Mouse (Mus musculus): ENCODE data around the gene Tsga10ip. TPM values are rescaled to one million over a fixed set of nuclear protein-coding genes. Genes with fewer than 3 reads are reported as not detected.
A peak's percentile ranks its signal among the peaks of the same experiment; 100 is the strongest.

The Tsga10ip gene
- polyA plus RNA-seq, 1 experiment, result 0.37 TPM

DNA sequence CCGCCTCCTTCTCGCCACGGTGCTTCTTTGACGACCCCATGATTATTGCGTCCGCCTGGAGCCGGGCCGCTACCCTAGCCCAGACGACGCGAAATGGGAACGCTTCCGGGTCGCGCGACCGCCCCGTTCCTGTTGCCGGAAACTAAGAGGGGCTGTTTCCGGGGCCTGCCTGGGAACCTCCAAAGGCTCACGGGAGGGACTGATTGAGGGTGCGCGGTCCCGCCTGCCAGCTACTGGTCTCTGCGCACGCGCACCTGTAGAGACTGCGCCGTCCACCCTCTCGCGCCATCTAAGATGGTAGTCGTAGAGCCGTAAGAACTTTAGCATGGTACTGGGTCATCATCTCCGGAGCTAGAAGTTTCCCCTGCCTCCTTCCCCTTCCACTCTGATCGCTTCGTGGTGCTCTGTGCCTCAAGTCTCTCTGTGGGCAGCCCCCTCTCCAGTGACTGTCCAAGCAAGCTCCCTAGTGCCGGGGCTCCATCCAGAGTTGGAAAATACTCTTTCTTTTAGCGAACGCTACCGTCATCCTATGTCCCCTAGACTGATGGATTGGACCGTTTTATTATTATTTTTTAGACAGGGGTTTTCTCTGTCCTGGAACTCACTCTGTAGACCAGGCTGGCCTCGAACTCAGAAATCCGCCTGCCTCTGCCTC, 13.6 kb downstream of the Tsga10ip start, which contains the start of gene Sart1:
Sart1 (minus strand) TSS at position 116 of the 655 bp plus-strand sequence.
- H3K4me3 ChIP-seq, result peak within 1 kb of the TSS; percentile 90
- peak within 1 kb of the TSS; percentile 100 for H3K4me2 ChIP-seq (ENCODE audit: low read depth)
- H3K79me2 ChIP-seq (ENCODE audit: control insufficient read depth, insufficient read depth), result peaks cover 34% of the 10 kb centered on the region
- peaks cover 8% of the 10 kb centered on the region for H3K36me3 ChIP-seq (ENCODE audit: control insufficient read depth, insufficient read depth)
- TF ChIP-seq SRF (IDR thresholded peaks at IDR 0.05; ENCODE audit: control insufficient read depth, insufficient read length, low read depth), result peak; percentile 26
- no peak for TF ChIP-seq TCF12 (IDR thresholded peaks at IDR 0.05; ENCODE audit: insufficient read depth, poor library complexity, severe bottlenecking)
- TF ChIP-seq MAX (IDR thresholded peaks at IDR 0.05; ENCODE audit: low read depth), result no peak
- TF ChIP-seq POLR2A (IDR thresholded peaks at IDR 0.05; ENCODE audit: insufficient read length, low read depth), result peak; percentile 89
- peak; percentile 15 for TF ChIP-seq E2F4 (IDR thresholded peaks at IDR 0.05; ENCODE audit: insufficient read depth)
- TF ChIP-seq POLR2AphosphoS2 (IDR thresholded peaks at IDR 0.05; ENCODE audit: insufficient read length, low read depth), result peak; percentile 85
- TF ChIP-seq MYOG (IDR thresholded peaks at IDR 0.05; ENCODE audit: control insufficient read depth in 1 of 3, insufficient read depth in 1 of 3, insufficient read length in 2 of 3, low read depth in 2 of 3), result no peak
- no peak for TF ChIP-seq TCF3 (IDR thresholded peaks at IDR 0.05; ENCODE audit: insufficient read length, low read depth)
- TF ChIP-seq CEBPB (IDR thresholded peaks at IDR 0.05; ENCODE audit: insufficient read depth, poor library complexity, severe bottlenecking), result no peak
- H3ac ChIP-seq (ENCODE audit: control insufficient read depth, insufficient read length), result peak within 1 kb of the TSS; percentile 76
- H3K27me3 ChIP-seq (ENCODE audit: control insufficient read depth, insufficient read depth, insufficient read length), result no peaks in the 10 kb centered on the region

DNA sequence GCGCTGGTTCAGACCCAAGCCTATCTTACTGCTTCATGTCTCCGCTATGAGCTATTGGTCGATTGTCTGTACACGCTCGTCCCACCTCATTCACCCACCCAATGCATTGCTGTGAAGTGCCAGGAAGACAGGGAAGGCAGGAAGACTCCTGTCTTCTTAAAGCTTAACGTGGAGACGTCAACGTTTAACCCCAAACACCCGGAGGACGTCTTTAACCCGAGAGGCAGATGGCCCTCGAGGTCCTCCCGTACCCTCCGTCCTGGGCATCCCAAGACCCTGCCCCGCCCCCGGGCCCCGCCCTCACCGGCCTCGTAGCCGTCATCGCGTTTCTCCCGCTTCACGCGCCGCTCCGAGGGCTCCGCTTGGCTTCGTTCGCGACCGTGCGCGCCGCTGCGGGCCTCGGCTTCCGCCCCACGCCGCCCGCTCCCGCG, 14.3 kb downstream of the Tsga10ip start:
- Histone ChIP-seq H3K79me2 (ENCODE audit: control insufficient read depth, insufficient read depth) (peaks cover 34% of the 10 kb centered on the region), H3K36me3 (ENCODE audit: control insufficient read depth, insufficient read depth) (peaks cover 13% of the 10 kb centered on the region), H3K4me3 (peak overlapping the region; percentile 90), H3ac (ENCODE audit: control insufficient read depth, insufficient read length) (peak overlapping the region; percentile 76), H3K27me3 (ENCODE audit: control insufficient read depth, insufficient read depth, insufficient read length) (no peaks in the 10 kb centered on the region), H3K4me2 (ENCODE audit: low read depth) (peak overlapping the region; percentile 89)
- TF ChIP-seq USF1 (IDR thresholded peaks at IDR 0.05; ENCODE audit: low read depth), result no peak
- TF ChIP-seq TCF3 (IDR thresholded peaks at IDR 0.05; ENCODE audit: insufficient read length, low read depth), result no peak
- TF ChIP-seq MYOG (IDR thresholded peaks at IDR 0.05; ENCODE audit: control insufficient read depth in 1 of 3, insufficient read depth in 1 of 3, insufficient read length in 2 of 3, low read depth in 2 of 3), result no peak
- no peak for TF ChIP-seq MAX (IDR thresholded peaks at IDR 0.05; ENCODE audit: low read depth)
- TF ChIP-seq CEBPB (IDR thresholded peaks at IDR 0.05; ENCODE audit: insufficient read depth, poor library complexity, severe bottlenecking), result no peak
- no peak for TF ChIP-seq SRF (IDR thresholded peaks at IDR 0.05; ENCODE audit: control insufficient read depth, insufficient read length, low read depth)
- TF ChIP-seq POLR2AphosphoS2 (IDR thresholded peaks at IDR 0.05; ENCODE audit: insufficient read length, low read depth), result no peak
- no peak for TF ChIP-seq E2F4 (IDR thresholded peaks at IDR 0.05; ENCODE audit: insufficient read depth)
- no peak for TF ChIP-seq POLR2A (IDR thresholded peaks at IDR 0.05; ENCODE audit: insufficient read length, low read depth)
- no peak for TF ChIP-seq TCF12 (IDR thresholded peaks at IDR 0.05; ENCODE audit: insufficient read depth, poor library complexity, severe bottlenecking)
- no peak for TF ChIP-seq MYOD1 (IDR thresholded peaks at IDR 0.05; ENCODE audit: control insufficient read depth in 1 of 3, insufficient read length in 2 of 3, low read depth in 2 of 3)
- no peak for TF ChIP-seq REST (IDR thresholded peaks at IDR 0.05; ENCODE audit: insufficient read depth, insufficient read length)

DNA sequence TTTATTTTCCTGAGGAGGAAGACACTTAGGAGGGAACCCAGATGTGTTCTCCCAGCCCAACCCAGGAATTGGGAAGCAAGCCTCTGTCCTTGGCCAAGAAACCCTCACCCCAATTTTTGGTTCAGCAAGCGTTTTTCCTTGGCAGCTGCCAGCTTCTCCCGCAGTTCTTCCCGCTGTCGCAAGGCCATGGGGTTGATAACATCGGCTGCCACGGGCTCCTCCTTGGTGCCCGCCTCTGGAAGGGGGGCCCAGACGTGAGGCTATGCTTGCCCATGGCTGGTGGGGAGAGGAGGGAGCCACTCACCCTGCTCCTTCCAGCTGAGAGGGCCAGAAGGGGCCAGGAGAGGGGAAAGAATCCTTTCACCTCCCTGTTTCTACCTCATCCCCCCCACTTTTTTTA, 17.6 kb downstream of the Tsga10ip start:
- Histone ChIP-seq H3K79me2 (ENCODE audit: control insufficient read depth, insufficient read depth) (peaks cover 34% of the 10 kb centered on the region), H3K4me3 (no peak overlapping the region), H3K36me3 (ENCODE audit: control insufficient read depth, insufficient read depth) (peaks cover 26% of the 10 kb centered on the region), H3K4me2 (ENCODE audit: low read depth) (no peak overlapping the region), H3ac (ENCODE audit: control insufficient read depth, insufficient read length) (no peak overlapping the region), H3K27me3 (ENCODE audit: control insufficient read depth, insufficient read depth, insufficient read length) (no peaks in the 10 kb centered on the region)
- TF ChIP-seq TCF3 (IDR thresholded peaks at IDR 0.05; ENCODE audit: insufficient read length, low read depth) (no peak), USF1 (IDR thresholded peaks at IDR 0.05; ENCODE audit: low read depth) (no peak), MYOD1 (IDR thresholded peaks at IDR 0.05; ENCODE audit: control insufficient read depth in 1 of 3, insufficient read length in 2 of 3, low read depth in 2 of 3) (no peak), POLR2A (IDR thresholded peaks at IDR 0.05; ENCODE audit: insufficient read length, low read depth) (no peak), MAX (IDR thresholded peaks at IDR 0.05; ENCODE audit: low read depth) (no peak), CEBPB (IDR thresholded peaks at IDR 0.05; ENCODE audit: insufficient read depth, poor library complexity, severe bottlenecking) (no peak), MYOG (IDR thresholded peaks at IDR 0.05; ENCODE audit: control insufficient read depth in 1 of 3, insufficient read depth in 1 of 3, insufficient read length in 2 of 3, low read depth in 2 of 3) (no peak), SRF (IDR thresholded peaks at IDR 0.05; ENCODE audit: control insufficient read depth, insufficient read length, low read depth) (no peak), TCF12 (IDR thresholded peaks at IDR 0.05; ENCODE audit: insufficient read depth, poor library complexity, severe bottlenecking) (no peak), REST (IDR thresholded peaks at IDR 0.05; ENCODE audit: insufficient read depth, insufficient read length) (no peak), E2F4 (IDR thresholded peaks at IDR 0.05; ENCODE audit: insufficient read depth) (no peak), POLR2AphosphoS2 (IDR thresholded peaks at IDR 0.05; ENCODE audit: insufficient read length, low read depth) (no peak)

DNA sequence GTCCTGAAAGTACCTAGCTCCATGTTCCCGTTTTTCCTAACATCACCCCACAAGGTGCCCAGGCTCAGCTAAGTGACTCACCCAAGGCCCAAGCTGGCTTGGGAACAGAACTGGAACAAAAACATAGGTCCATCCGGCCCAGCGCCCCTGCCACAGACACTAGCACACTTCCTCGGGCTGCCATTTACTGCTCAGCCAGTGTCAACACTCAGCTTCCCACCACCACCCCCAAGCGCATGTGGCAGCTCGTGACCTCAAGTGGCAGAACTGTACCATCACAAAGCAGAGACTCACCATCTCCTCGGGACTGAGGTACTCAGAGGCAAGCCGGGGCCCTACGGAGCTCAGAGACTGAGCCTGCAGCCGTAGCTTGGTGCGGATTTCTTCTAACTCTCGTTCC, 19.0 kb downstream of the Tsga10ip start:
- Histone ChIP-seq H3K27me3 (ENCODE audit: control insufficient read depth, insufficient read depth, insufficient read length) (no peaks in the 10 kb centered on the region), H3ac (ENCODE audit: control insufficient read depth, insufficient read length) (no peak overlapping the region), H3K4me3 (no peak overlapping the region), H3K79me2 (ENCODE audit: control insufficient read depth, insufficient read depth) (peaks cover 27% of the 10 kb centered on the region), H3K36me3 (ENCODE audit: control insufficient read depth, insufficient read depth) (peaks cover 26% of the 10 kb centered on the region), H3K4me2 (ENCODE audit: low read depth) (no peak overlapping the region)
- TF ChIP-seq CEBPB (IDR thresholded peaks at IDR 0.05; ENCODE audit: insufficient read depth, poor library complexity, severe bottlenecking) (no peak), MAX (IDR thresholded peaks at IDR 0.05; ENCODE audit: low read depth) (no peak), REST (IDR thresholded peaks at IDR 0.05; ENCODE audit: insufficient read depth, insufficient read length) (no peak), TCF12 (IDR thresholded peaks at IDR 0.05; ENCODE audit: insufficient read depth, poor library complexity, severe bottlenecking) (no peak), POLR2AphosphoS2 (IDR thresholded peaks at IDR 0.05; ENCODE audit: insufficient read length, low read depth) (no peak), USF1 (IDR thresholded peaks at IDR 0.05; ENCODE audit: low read depth) (no peak), MYOG (IDR thresholded peaks at IDR 0.05; ENCODE audit: control insufficient read depth in 1 of 3, insufficient read depth in 1 of 3, insufficient read length in 2 of 3, low read depth in 2 of 3) (no peak), MYOD1 (IDR thresholded peaks at IDR 0.05; ENCODE audit: control insufficient read depth in 1 of 3, insufficient read length in 2 of 3, low read depth in 2 of 3) (no peak), TCF3 (IDR thresholded peaks at IDR 0.05; ENCODE audit: insufficient read length, low read depth) (no peak), SRF (IDR thresholded peaks at IDR 0.05; ENCODE audit: control insufficient read depth, insufficient read length, low read depth) (no peak), E2F4 (IDR thresholded peaks at IDR 0.05; ENCODE audit: insufficient read depth) (no peak), POLR2A (IDR thresholded peaks at IDR 0.05; ENCODE audit: insufficient read length, low read depth) (no peak)
